Mouse (Mus musculus): ENCODE results near the gene Slc45a2. TPM values are rescaled to one million over a fixed set of nuclear protein-coding genes. Genes with fewer than 3 reads are reported as not detected.

Slc45a2 gene
- polyA plus RNA-seq, 1 experiment from 2014 or later: not detected

GRCm38 (mm10) chr15:11067891-11068290 is 67.4 kb downstream of the Slc45a2 start:
- Histone ChIP-seq H3K27ac (no peak overlapping the region), H3K79me2 (ENCODE audit: inconsistent target) (no peaks in the 10 kb centered on the region), H3K36me3 (ENCODE audit: inconsistent target) (no peaks in the 10 kb centered on the region), H3K4me3 (ENCODE audit: inconsistent target) (no peak overlapping the region)
- WGBS (ENCODE audit: missing documents): 94% methylated on average over 7 of the region's 7 CpGs

DNA sequence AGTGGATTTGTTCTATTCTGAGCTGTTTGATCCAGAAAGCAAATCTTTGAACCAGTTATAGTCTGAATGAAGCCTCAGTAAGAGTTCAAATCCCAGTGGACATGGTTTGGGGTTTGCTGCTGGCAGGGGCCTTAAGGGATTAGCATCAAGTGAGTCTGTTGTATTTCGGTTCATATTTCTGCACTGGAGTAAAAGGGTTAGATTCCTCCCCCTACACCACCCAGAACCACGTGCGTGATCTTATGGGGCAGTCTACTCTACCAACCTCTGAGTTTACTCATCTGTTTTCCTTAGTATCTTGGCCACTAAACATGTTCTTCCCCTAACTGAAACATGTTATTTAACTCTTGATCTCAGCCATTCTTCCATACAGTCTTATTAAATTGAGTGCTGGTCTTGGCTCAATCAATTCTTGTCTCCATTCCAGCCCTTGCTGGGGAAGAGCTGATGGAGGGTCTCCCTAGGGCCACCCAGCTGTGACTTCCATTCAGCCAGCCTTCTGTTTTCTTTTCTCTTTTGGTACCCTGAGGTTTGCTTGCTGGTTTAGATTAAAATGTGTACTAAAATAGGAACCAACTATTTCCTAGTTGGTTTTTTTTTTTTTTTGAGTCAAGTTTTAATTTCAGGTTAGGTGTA is 75.3 kb downstream of the Slc45a2 start:
- no peaks in the 10 kb centered on the region for H3K79me2 ChIP-seq (ENCODE audit: inconsistent target)
- no peaks in the 10 kb centered on the region for H3K36me3 ChIP-seq (ENCODE audit: inconsistent target)
- H3K4me3 ChIP-seq (ENCODE audit: inconsistent target): no peak overlapping the region
- WGBS (ENCODE audit: missing documents): 75% methylated on average over 3 of the region's 3 CpGs
- no peak overlapping the region for H3K27ac ChIP-seq

Other genes starting within 250 kb of the Slc45a2 start
- gene C1qtnf3, start 48.4 kb upstream of the Slc45a2 start, polyA plus RNA-seq (2018): not detected in 3 replicates
- gene Amacr, start 19.0 kb upstream of the Slc45a2 start, polyA plus RNA-seq (2018): 2.0 to 2.9 TPM (median 2.7 TPM) in 3 replicates
- not detected in 3 replicates for gene Rxfp3, start 37.3 kb downstream of the Slc45a2 start, polyA plus RNA-seq (2018)
- 0.01 to 0.09 TPM in 2 of 3 replicates, not detected in the other for gene Adamts12, start 64.1 kb downstream of the Slc45a2 start, polyA plus RNA-seq (2018)